Mouse (Mus musculus) cortical plate, adult 2 months (tissue): ENCODE results near the gene Smg1.

ENCODE experiments used
- CTCF ChIP-seq: fragments of 200-500 bp; IDR thresholded peaks from 2 replicates; pipeline ENCODE4 v1.5.1; 2011; ENCODE audit warnings: mild to moderate bottlenecking, control low read depth, low read length; ENCODE audit not compliant: insufficient read depth; ENCODE audit errors: extremely low read depth
- POLR2A ChIP-seq: fragments of 200-500 bp; IDR thresholded peaks from 2 replicates; pipeline ENCODE4 v1.6.1; 2011; ENCODE audit warnings: mild to moderate bottlenecking, low read length, control low read depth; ENCODE audit not compliant: insufficient read depth; ENCODE audit errors: extremely low read depth

GRCm38 (mm10) chr7:118276684-118277334, 33.3 kb upstream of the Smg1 start:
- TF ChIP-seq CTCF (no peak), POLR2A (no peak)
